Mouse (Mus musculus): Measurements from ENCODE around the gene Pbld2.
"Not testable (repeated sequence)": the region's sequence is repeated elsewhere in the genome, so short reads cannot be mapped to it uniquely, and the experiment has no call there.

The Pbld2 gene

GRCm38 (mm10) chr10:63025491-63026011 is 1.4 kb downstream of the Pbld2 start:
- DNase-seq (ENCODE audit: low spot score), result no peak

GRCm38 (mm10) chr10:63026156-63026794 is 2.2 kb downstream of the Pbld2 start:
- no peak for DNase-seq (ENCODE audit: low spot score)

GRCm38 (mm10) chr10:63026795-63027160 is 2.7 kb downstream of the Pbld2 start:
- no peak for DNase-seq (ENCODE audit: low spot score)

- no peak for DNase-seq (ENCODE audit: low spot score)
Measured at GRCm38 (mm10) chr10:63027376-63028161, 3.5 kb downstream of the Pbld2 start.

GRCm38 (mm10) chr10:63028396-63028795 is 4.3 kb downstream of the Pbld2 start:
- no peak for DNase-seq (ENCODE audit: low spot score)

GRCm38 (mm10) chr10:63032267-63032666 is 8.2 kb downstream of the Pbld2 start:
- no peak for DNase-seq (ENCODE audit: low spot score)

- no peak for DNase-seq (ENCODE audit: low spot score)
Measured at GRCm38 (mm10) chr10:63032956-63033355, 8.8 kb downstream of the Pbld2 start.

GRCm38 (mm10) chr10:63038571-63039320 is 14.6 kb downstream of the Pbld2 start:
- DNase-seq (ENCODE audit: low spot score), result no peak

- DNase-seq (ENCODE audit: low spot score), result no peak
Measured at GRCm38 (mm10) chr10:63039867-63040628, 15.9 kb downstream of the Pbld2 start.

GRCm38 (mm10) chr10:63043154-63043553 is 19.0 kb downstream of the Pbld2 start:
- DNase-seq (ENCODE audit: low spot score), result no peak

GRCm38 (mm10) chr10:63047751-63048150 is 23.6 kb downstream of the Pbld2 start:
- DNase-seq (ENCODE audit: low spot score), result no peak

- no peak for DNase-seq (ENCODE audit: low spot score)
Measured at GRCm38 (mm10) chr10:63049106-63049505, 25.0 kb downstream of the Pbld2 start.

GRCm38 (mm10) chr10:63051267-63051666 is 27.2 kb downstream of the Pbld2 start:
- DNase-seq (ENCODE audit: low spot score), result no peak

GRCm38 (mm10) chr10:63052011-63052410 is 27.9 kb downstream of the Pbld2 start:
- DNase-seq (ENCODE audit: low spot score), result no peak

- no peak for DNase-seq (ENCODE audit: low spot score)
Measured at GRCm38 (mm10) chr10:63053007-63053406, 28.9 kb downstream of the Pbld2 start.

GRCm38 (mm10) chr10:63054071-63054470 is 30.0 kb downstream of the Pbld2 start:
- DNase-seq (ENCODE audit: low spot score), result not testable (repeated sequence)

- no peak for DNase-seq (ENCODE audit: low spot score)
Measured at GRCm38 (mm10) chr10:63054586-63054985, 30.5 kb downstream of the Pbld2 start.

GRCm38 (mm10) chr10:63056966-63057750 is 33.0 kb downstream of the Pbld2 start:
- no peak for DNase-seq (ENCODE audit: low spot score)

- DNase-seq (ENCODE audit: low spot score), result no peak
Measured at GRCm38 (mm10) chr10:63059862-63060261, 35.7 kb downstream of the Pbld2 start, which contains the start of gene Pbld1. Pbld1 (plus strand) TSS chr10:63060162.

GRCm38 (mm10) chr10:63060406-63060805 is 36.3 kb downstream of the Pbld2 start:
- DNase-seq (ENCODE audit: low spot score), result no peak

GRCm38 (mm10) chr10:63061266-63061665 is 37.2 kb downstream of the Pbld2 start:
- no peak for DNase-seq (ENCODE audit: low spot score)
